Mouse (Mus musculus) liver, adult 2 months (tissue): Measurements from ENCODE around the gene Pif1.

Experiments
- CTCF ChIP-seq: fragments of 200-500 bp; IDR thresholded peaks from 2 replicates; pipeline ENCODE4 v1.5.1; 2011; ENCODE audit warnings: low read depth, low read length, control low read depth
- POLR2A ChIP-seq: fragments of 200-500 bp; IDR thresholded peaks from 2 replicates; pipeline ENCODE4 v1.6.1; 2011; ENCODE audit warnings: low read length, control low read depth; ENCODE audit not compliant: insufficient read depth; ENCODE audit errors: extremely low read depth

DNA sequence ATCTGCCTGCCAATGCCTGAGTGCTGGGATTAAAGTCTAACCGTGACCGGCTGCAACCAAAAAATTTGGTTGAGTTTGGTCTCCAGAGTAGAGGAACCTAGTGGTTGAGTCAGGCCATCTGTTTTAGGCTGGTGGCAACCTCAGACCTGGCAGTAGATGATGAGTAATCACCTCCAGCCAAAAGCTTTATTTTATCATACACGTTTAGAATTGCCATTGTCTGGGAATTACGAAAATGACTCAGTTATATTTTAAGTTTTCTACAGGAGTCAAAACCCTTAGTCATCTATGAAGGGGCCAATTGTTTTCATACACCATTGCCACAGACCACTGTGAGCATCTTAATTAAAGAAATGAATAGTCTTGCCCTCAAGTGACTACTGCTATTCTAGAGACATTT lies 50.0 kb downstream of the Pif1 start:
- no peak for TF ChIP-seq CTCF
- no peak for TF ChIP-seq POLR2A
